Mouse (Mus musculus) olfactory bulb, adult 2 months (tissue): Measurements from ENCODE around the gene Afmid. TPM values are rescaled to one million over a fixed set of nuclear protein-coding genes. Genes with fewer than 3 reads are reported as not detected.

Experiments
- H3K27ac ChIP-seq: fragments of 200-500 bp; 2 replicates; pipeline ENCODE4 v1.5.1; 2012; ENCODE audit warnings: low read depth, low read length; ENCODE audit not compliant: insufficient read depth
- H3K4me1 ChIP-seq: fragments of 200-500 bp; 2 replicates; pipeline ENCODE4 v1.6.1; 2012; ENCODE audit warnings: low read length; ENCODE audit not compliant: control insufficient read depth, insufficient read depth
- H3K4me3 ChIP-seq: fragments of 200-500 bp; 2 replicates; pipeline ENCODE4 v1.5.1; 2012; ENCODE audit warnings: mild to moderate bottlenecking, low read depth, low read length, moderate library complexity; ENCODE audit not compliant: insufficient read depth
- CTCF ChIP-seq: fragments of 200-500 bp; IDR thresholded peaks from 2 replicates; pipeline ENCODE4 v1.5.1; 2012; ENCODE audit warnings: low read depth, mild to moderate bottlenecking, low read length, moderate library complexity; ENCODE audit not compliant: insufficient read depth
- POLR2A ChIP-seq: fragments of 200-500 bp; IDR thresholded peaks from 2 replicates; pipeline ENCODE4 v1.6.1; 2012; ENCODE audit warnings: mild to moderate bottlenecking, low read depth, low read length, moderate library complexity; ENCODE audit not compliant: insufficient read depth
- WGBS: fragments of 180-500 bp; shearing (Covaris S2); methylation state at CpG from one replicate; pipeline ENCODE4 v1.1.7; 2018; 5-methylcytosine and 5-hydroxymethylcytosine counted together
- polyA plus RNA-seq: library from polyadenylated mRNA; stranded (reverse); fragments of >200 nt; gene quantifications from 2 replicates; pipeline ENCODE4 v1.2.4, GENCODE M21; 2012; ENCODE audit warnings: low replicate concordance; ENCODE audit not compliant: missing spikeins, insufficient read depth, insufficient read length

Gene Afmid
- polyA plus RNA-seq, 1 experiment, result not detected

- WGBS, result 58% methylated on average over 23 of the region's 23 CpGs
- Histone ChIP-seq H3K4me3 (no peak overlapping the region), H3K4me1 (no peaks in the 10 kb centered on the region), H3K27ac (no peak overlapping the region)
- TF ChIP-seq CTCF (no peak), POLR2A (no peak)
These were observed 34.9 kb upstream of the Afmid start for GRCm38 (mm10) chr11:117790703-117791440.

GRCm38 (mm10) chr11:117791441-117791761 is 34.3 kb upstream of the Afmid start:
- Histone ChIP-seq H3K4me3 (no peak overlapping the region), H3K27ac (no peak overlapping the region), H3K4me1 (no peaks in the 10 kb centered on the region)
- TF ChIP-seq POLR2A (no peak), CTCF (no peak)
- 96% methylated on average over 9 of the region's 9 CpGs for WGBS

GRCm38 (mm10) chr11:117792281-117792888 is 33.3 kb upstream of the Afmid start:
- 28% methylated on average over 22 of the region's 22 CpGs for WGBS
- H3K4me1 ChIP-seq, result no peaks in the 10 kb centered on the region
- no peak overlapping the region for H3K4me3 ChIP-seq
- H3K27ac ChIP-seq, result no peak overlapping the region
- TF ChIP-seq CTCF (no peak), POLR2A (no peak)

- no peaks in the 10 kb centered on the region for H3K4me1 ChIP-seq
- WGBS, result 77% methylated on average over 4 of the region's 4 CpGs
- H3K27ac ChIP-seq, result no peak overlapping the region
- TF ChIP-seq POLR2A (no peak), CTCF (no peak)
- H3K4me3 ChIP-seq, result no peak overlapping the region
These were observed 31.6 kb upstream of the Afmid start for GRCm38 (mm10) chr11:117794035-117794551.

GRCm38 (mm10) chr11:117796954-117797353 is 28.8 kb upstream of the Afmid start:
- no peak overlapping the region for H3K4me3 ChIP-seq
- TF ChIP-seq POLR2A, result no peak
- TF ChIP-seq CTCF, result no peak
- WGBS, result 74% methylated on average over 5 of the region's 5 CpGs
- H3K4me1 ChIP-seq, result no peaks in the 10 kb centered on the region
- H3K27ac ChIP-seq, result no peak overlapping the region

- Histone ChIP-seq H3K27ac (no peak within 1 kb of the TSS), H3K4me3 (no peak within 1 kb of the TSS), H3K4me1 (no peaks in the 10 kb centered on the region)
- 90% methylated on average over 9 of the region's 9 CpGs for WGBS
- TF ChIP-seq CTCF (no peak), POLR2A (no peak)
These were observed 28.1 kb upstream of the Afmid start, which contains the start of gene 6030468B19Rik for GRCm38 (mm10) chr11:117797511-117798159. Gene 6030468B19Rik (plus strand): TSS chr11:117797660.

- WGBS, result 89% methylated on average over 2 of the region's 2 CpGs
- TF ChIP-seq CTCF (no peak), POLR2A (no peak)
- H3K4me3 ChIP-seq, result no peak overlapping the region
These were observed 27.6 kb upstream of the Afmid start for GRCm38 (mm10) chr11:117798160-117798541.

DNA sequence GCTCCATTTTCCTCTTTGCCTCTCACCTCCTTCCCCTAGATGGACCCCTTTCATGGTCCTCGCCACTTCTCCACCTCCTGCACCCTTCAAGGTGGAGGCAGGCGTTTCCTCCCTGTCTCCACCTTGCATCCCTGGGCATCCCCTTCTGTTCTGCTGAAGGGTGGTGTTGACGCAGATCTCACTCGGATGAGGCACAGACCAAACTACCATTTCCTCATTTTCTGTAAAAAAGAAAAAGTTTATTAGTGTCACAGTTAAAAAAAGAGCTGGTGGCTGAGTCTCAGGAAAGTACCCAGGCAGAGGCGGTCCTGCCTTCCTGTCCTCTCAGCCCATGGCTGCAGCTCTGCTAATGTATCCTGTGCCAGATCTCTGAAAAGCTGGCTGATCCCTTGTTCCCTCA is 26.6 kb upstream of the Afmid start:
- 61% methylated on average over 5 of the region's 5 CpGs for whole genome bisulfite sequencing
- H3K27ac ChIP-seq, result no peak overlapping the region

More at GRCm38 (mm10) chr11:117798160-117798541, 27.6 kb upstream of the Afmid start:
- H3K27ac ChIP-seq, result no peak overlapping the region
- H3K4me1 ChIP-seq, result no peaks in the 10 kb centered on the region

GRCm38 (mm10) chr11:117800038-117800437 is 25.7 kb upstream of the Afmid start:
- Histone ChIP-seq H3K4me3 (no peak overlapping the region), H3K27ac (no peak overlapping the region), H3K4me1 (no peaks in the 10 kb centered on the region)
- TF ChIP-seq CTCF (no peak), POLR2A (no peak)
- 86% methylated on average over 7 of the region's 7 CpGs for WGBS

More for the DNA sequence above, 26.6 kb upstream of the Afmid start:
- no peak overlapping the region for H3K4me3 ChIP-seq
- H3K4me1 ChIP-seq, result no peaks in the 10 kb centered on the region
- TF ChIP-seq CTCF, result no peak
- no peak for TF ChIP-seq POLR2A
